Mouse (Mus musculus) layer of hippocampus, adult 2 months (tissue): Measurements from ENCODE around the gene Gm10135. TPM values are rescaled to one million over a fixed set of nuclear protein-coding genes. Genes with fewer than 3 reads are reported as not detected.
"Not testable (repeated sequence)": the region's sequence is repeated elsewhere in the genome, so short reads cannot be mapped to it uniquely, and the experiment has no call there.

Experiments used
- DNase-seq, 2 experiments: peaks; one replicate each; pipeline ENCODE4 v3.0.0; 2022; ENCODE audit warnings: low spot score in 2 of 2
- H3K27ac ChIP-seq: fragments of 200-600 bp; 2 replicates; pipeline ENCODE4 v1.8.1; 2022
- H3K4me3 ChIP-seq: fragments of 200-600 bp; 2 replicates; pipeline ENCODE4 v1.8.1; 2022; ENCODE audit warnings: mild to moderate bottlenecking
- CTCF ChIP-seq: fragments of 200-600 bp; conservative IDR thresholded peaks from 2 replicates; pipeline ENCODE4 v1.8.1; 2022; ENCODE audit warnings: antibody characterized with exemption, mild to moderate bottlenecking, moderate library complexity
- long read RNA-seq, 2 experiments: library from polyadenylated mRNA; stranded (forward); transcript quantifications; one replicate each; pipeline ENCODE4 v2.0.0; 2021; ENCODE audit warnings: borderline mapping rate in 2 of 2
- total RNA-seq, 2 experiments: library from RNA; stranded (reverse); gene quantifications; 2 replicates each; pipeline ENCODE4 v1.2.3; 2021

Gene Gm10135
- total RNA-seq: not detected
- long read RNA-seq, experiment 1: 0 reads
- long read RNA-seq, experiment 2: 0 reads

GRCm38 (mm10) chr5:72974602-72975001 is at the start of gene Gm10135:
Gene Gm10135, minus strand, starts transcription at chr5:72974702.
- Histone ChIP-seq H3K27ac (no peak within 1 kb of the TSS), H3K4me3 (no peak within 1 kb of the TSS)
- no peak for DNase-seq
- no peak for TF ChIP-seq CTCF

GRCm38 (mm10) chr5:73023801-73024200 is 49.3 kb upstream of the Gm10135 start:
- no peak for DNase-seq
- H3K4me3 ChIP-seq: no peak overlapping the region
- no peak overlapping the region for H3K27ac ChIP-seq
- TF ChIP-seq CTCF: no peak

GRCm38 (mm10) chr5:73014745-73015144 is 40.2 kb upstream of the Gm10135 start:
- no peak overlapping the region for H3K4me3 ChIP-seq
- no peak for DNase-seq
- TF ChIP-seq CTCF: no peak
- H3K27ac ChIP-seq: no peak overlapping the region

GRCm38 (mm10) chr5:73013611-73014287 is 39.2 kb upstream of the Gm10135 start:
- not testable (repeated sequence) for H3K27ac ChIP-seq, DNase-seq, H3K4me3 ChIP-seq

- not testable (repeated sequence) for H3K4me3 ChIP-seq, DNase-seq, H3K27ac ChIP-seq
Observed at GRCm38 (mm10) chr5:73012884-73013610, 38.5 kb upstream of the Gm10135 start.

GRCm38 (mm10) chr5:73011806-73012205 is 37.3 kb upstream of the Gm10135 start:
- not testable (repeated sequence) for DNase-seq, H3K27ac ChIP-seq, H3K4me3 ChIP-seq

- not testable (repeated sequence) for H3K4me3 ChIP-seq, H3K27ac ChIP-seq, DNase-seq
- TF ChIP-seq CTCF: peak; percentile 64
Observed at GRCm38 (mm10) chr5:73008230-73008629, 33.7 kb upstream of the Gm10135 start.

- no peak for DNase-seq
- no peak for TF ChIP-seq CTCF
- no peak overlapping the region for H3K4me3 ChIP-seq
- no peak overlapping the region for H3K27ac ChIP-seq
Observed at GRCm38 (mm10) chr5:73007582-73007959, 33.1 kb upstream of the Gm10135 start.

GRCm38 (mm10) chr5:73006784-73007581 is 32.5 kb upstream of the Gm10135 start, which contains the start of gene Slc10a4:
Gene Slc10a4, plus strand, starts transcription at chr5:73006883.
- TF ChIP-seq CTCF: no peak
- no peak for DNase-seq
- H3K4me3 ChIP-seq: peak within 1 kb of the TSS; percentile 42
- no peak within 1 kb of the TSS for H3K27ac ChIP-seq

- DNase-seq: no peak
- no peak for TF ChIP-seq CTCF
- no peak overlapping the region for H3K27ac ChIP-seq
- no peak overlapping the region for H3K4me3 ChIP-seq
Observed at GRCm38 (mm10) chr5:73004046-73004445, 29.5 kb upstream of the Gm10135 start.

GRCm38 (mm10) chr5:72998546-72998945 is 24.0 kb upstream of the Gm10135 start:
- H3K27ac ChIP-seq, H3K4me3 ChIP-seq, DNase-seq: not testable (repeated sequence)

- no peak for TF ChIP-seq CTCF
- Histone ChIP-seq H3K27ac (no peak overlapping the region), H3K4me3 (no peak overlapping the region)
- no peak for DNase-seq
Observed at GRCm38 (mm10) chr5:72995379-72995778, 20.9 kb upstream of the Gm10135 start.

- H3K27ac ChIP-seq: no peak overlapping the region
- H3K4me3 ChIP-seq: no peak overlapping the region
- DNase-seq: no peak
- no peak for TF ChIP-seq CTCF
Observed at GRCm38 (mm10) chr5:72994928-72995327, 20.4 kb upstream of the Gm10135 start.
